Mouse (Mus musculus) lung, adult 18-20 months (tissue): ENCODE data around the gene Gjd3.
A peak's percentile ranks its signal among the peaks of the same experiment; 100 is the strongest.
"Not testable (repeated sequence)": the region's sequence is repeated elsewhere in the genome, so short reads cannot be mapped to it uniquely, and the experiment has no call there.

Experiments
- DNase-seq, 2 experiments: peaks; one replicate each; pipeline ENCODE4 v3.0.0; 2022; ENCODE audit warnings: mixed read lengths in 2 of 2

Gene Gjd3

GRCm38 (mm10) chr11:98982773-98983133 is at the start of gene Gjd3:
TSS of gene Gjd3 (minus strand) at chr11:98983016.
- DNase-seq = peak in 1 of 2 experiments; percentile 14

DNA sequence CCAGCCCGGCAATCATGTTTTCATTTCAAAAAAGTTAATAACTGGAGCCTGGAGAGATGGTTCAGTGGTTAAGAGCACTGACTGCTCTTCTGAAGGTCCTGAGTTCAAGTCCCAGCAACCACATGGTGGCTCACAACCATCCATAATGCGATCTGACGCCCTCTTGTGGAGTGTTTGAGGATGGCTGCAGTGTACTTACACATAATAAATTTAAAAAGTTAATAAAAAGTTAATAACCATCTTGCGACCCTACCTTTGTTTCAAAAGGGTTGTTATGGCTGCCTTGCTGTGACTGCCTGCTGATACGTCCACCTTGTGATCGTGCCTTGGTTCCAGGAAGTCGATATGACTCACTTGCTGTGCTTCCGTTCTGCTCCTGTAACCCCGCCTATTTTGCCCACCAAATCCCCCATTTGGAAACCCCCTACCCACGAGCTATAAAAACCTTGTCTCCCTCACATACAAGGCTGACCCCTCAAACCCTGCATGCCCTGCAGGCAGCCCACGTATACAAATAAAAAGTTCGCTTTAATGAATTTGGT is 44.2 kb upstream of the Gjd3 start:
- no peak for DNase-seq

DNA sequence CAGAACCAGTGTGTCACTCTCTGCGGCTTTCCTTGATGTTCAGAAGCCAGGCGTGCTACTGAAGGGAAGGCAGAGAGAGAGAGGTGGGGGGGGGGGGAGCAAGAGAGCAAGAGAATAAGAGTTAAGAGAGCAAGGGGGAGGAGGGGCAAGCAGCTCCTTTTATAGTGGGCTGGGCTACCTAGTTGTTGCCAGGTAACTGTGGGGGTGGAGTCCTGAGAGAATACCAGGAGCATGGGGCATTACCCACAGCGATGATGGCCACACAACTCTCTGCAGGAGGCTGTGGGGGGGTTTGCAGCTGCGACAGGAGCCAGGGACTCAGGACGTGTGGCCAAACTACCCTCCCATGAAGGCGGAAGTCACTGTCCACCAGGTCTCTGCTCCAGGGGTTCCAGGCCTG is 43.1 kb upstream of the Gjd3 start:
- no peak for DNase-seq

DNA sequence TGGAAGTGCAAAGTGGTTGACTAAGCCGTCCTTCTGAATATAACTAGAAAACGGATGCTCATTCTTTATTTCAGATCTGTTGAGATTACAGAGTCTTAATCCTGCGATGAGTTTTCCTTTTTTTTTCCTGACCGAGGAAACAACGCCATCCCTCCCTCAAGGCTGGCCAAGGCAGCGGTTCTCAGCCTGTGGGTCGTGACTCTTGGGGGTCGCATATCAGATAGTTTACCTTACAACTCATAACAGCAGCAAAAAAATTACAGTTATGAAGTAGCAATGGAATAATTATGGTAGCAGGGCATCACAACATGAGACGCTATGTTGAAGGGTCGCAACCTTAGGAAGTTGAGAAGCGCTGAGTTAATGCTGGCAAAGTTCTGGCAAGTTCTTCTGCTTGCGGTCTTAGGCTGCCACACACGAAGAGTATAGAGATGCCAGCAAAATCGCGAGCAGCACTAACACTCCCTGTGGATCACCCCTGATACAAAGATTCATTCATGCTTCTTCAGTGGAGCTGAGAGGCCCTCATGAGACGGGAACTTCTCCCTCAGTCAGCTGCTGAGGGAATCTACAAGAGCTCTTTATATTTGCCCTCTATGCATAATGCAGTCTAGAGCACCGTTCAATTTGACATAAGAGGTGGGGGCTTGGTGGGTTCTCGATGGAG is 41.8 kb upstream of the Gjd3 start:
- no peak for DNase-seq

DNA sequence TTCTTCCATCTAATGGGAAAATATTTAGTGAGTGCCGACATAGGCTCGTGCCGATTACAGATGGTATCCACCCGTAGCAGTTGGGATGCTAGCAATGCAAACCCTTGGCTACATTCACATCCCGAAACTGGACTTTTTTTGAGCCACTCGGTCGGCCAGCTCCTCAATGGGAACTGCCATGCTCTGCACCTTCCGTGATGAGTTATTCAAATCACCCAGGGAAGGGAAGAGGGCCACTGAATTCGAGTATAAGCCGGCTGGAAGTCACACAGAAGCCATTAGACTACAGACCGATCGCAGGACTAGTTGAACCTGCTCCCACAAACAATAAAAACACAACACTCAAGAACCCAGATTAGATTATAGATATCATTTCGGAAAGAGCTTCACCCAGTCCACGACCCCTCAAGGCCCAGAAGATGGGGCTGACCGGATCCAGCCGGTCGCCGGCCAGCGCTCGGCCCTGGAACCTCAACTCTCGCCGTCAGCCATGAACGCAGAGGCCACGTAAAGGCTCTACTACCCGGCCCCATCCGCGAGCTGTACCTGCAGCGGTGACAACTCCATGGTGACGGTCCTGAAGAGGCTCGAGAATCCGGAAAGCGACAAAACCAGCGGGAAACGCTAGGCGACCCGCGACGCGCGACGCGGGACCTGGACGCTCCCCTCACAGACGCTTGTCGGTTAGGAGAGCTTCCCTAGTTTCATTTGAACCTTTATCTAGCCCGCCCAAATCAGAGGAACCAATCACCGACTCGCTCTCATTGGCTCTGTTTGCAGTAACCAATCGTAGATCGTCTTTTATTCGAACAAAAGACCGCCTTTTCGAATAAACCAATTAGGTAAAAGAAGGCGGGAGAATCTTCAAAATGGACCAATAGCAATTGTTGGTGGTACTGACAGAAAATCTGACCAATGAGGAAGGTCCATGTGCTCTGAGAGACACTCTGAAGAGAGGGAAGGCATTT is 41.0 kb upstream of the Gjd3 start, which contains the start of gene Top2a:
Top2a (minus strand) TSS at position 690 of the 968 bp plus-strand sequence.
- peak; percentile 93 to 94 for DNase-seq

- DNase-seq = no peak
These were observed 40.3 kb upstream of the Gjd3 start for GRCm38 (mm10) chr11:99023094-99023493.

DNA sequence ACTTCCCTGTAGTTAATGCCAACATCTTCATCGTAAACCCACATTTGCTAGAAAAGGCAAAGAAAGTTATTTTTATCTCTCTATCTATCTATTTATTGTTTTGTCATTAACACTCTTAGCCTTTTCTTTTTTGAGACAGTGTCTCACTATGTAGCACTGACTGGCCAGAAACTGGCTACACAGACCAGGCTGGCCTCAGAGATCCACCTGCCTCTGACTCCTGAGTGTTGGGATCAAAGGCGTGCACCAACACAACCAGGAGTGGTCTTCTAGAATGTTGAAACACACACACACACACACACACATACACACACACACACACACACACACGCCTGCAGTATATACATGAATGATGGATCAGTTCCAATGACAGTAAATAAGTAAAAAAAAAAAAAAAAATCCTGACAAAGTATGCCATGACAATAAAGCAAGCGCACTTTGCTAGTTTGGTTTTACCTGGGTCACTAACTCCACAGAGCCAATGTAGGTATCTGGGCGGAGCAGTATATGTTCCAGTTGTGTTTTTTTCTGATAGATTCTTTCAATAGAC is 39.6 kb upstream of the Gjd3 start:
- DNase-seq = no peak

- DNase-seq = no peak
These were observed 37.0 kb upstream of the Gjd3 start for GRCm38 (mm10) chr11:99019844-99020243.

GRCm38 (mm10) chr11:99013856-99014255 is 31.0 kb upstream of the Gjd3 start:
- no peak for DNase-seq

GRCm38 (mm10) chr11:99010706-99011105 is 27.9 kb upstream of the Gjd3 start:
- DNase-seq = no peak

- no peak for DNase-seq
These were observed 27.3 kb upstream of the Gjd3 start for GRCm38 (mm10) chr11:99010124-99010523.

DNA sequence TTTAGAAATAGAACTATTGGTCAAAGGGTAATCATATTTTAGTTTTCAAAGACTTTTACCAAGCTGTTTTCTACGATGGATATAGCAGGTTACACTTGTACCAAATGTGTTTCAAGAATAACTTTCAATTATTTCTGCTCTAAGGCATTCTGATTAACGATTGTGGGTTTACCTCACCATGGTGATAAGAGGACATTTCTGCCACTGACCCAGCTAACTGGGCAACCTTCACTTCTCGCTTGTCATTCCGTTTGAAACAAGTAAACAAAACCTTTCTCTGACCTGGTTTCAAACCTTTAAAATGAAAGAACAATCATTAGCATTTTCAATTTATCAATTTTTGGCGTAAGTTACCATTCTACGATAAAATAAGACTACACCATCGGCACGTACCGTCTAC is 24.0 kb upstream of the Gjd3 start:
- DNase-seq = no peak

- DNase-seq = no peak
These were observed 16.4 kb upstream of the Gjd3 start for GRCm38 (mm10) chr11:98999243-98999642.

- no peak for DNase-seq
These were observed 16.0 kb upstream of the Gjd3 start for GRCm38 (mm10) chr11:98998776-98999175.

DNA sequence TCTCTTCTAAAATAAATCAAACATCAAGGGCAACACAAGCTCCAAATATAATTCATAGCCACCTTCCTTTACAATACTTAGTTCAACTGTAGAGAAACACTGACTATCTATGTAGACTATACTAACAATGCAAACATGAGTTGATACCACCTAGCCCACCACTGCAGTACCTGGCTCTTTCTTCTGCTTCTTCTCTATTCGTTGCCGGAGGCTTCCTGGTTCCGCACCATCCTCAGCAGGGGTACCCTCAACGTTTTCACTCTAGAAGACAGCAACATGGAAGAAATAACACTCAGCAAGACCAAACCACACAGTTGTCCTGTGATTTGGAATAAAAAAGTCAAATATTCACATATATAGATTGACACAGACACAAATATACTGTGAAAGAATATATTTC is 14.8 kb upstream of the Gjd3 start:
- no peak for DNase-seq

DNA sequence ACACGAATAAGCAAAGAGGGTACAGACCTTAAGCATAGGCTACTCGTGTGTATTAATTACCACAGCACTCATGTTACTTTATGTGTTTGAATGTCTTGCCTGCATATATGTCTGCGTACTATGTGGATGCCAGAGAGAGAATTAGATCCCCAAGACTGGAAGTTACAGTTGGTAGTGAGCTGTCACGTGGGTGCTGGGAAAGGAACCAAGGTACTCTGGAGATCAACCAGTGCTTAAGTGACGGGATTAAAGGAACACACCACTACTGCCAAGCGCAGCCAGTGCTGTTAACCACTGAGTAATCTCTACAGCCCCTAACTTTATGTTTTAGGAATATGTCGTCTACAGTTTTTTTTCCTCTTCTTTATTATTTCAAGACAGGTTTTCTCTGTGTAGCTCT is 13.2 kb upstream of the Gjd3 start:
- no peak for DNase-seq

DNA sequence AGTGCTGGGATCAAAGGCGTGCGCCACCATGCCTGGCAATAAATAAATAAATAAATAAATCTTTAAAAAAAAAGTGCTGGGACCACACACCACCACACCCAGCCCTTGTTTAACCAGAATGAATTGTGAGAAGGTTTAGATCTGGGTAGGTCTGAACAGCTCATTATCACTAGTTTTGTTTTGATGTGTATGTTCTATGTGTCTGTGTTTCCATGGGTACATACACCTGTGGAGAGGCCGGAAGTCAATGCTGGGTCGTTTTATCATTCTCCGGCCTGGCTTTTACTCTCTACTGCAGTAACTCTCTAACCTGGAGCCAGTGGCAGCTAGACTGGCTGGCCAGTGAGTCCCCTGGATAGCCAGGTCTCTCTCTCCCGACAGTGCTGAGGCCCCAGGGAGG is 8.1 kb upstream of the Gjd3 start:
- no peak for DNase-seq

DNA sequence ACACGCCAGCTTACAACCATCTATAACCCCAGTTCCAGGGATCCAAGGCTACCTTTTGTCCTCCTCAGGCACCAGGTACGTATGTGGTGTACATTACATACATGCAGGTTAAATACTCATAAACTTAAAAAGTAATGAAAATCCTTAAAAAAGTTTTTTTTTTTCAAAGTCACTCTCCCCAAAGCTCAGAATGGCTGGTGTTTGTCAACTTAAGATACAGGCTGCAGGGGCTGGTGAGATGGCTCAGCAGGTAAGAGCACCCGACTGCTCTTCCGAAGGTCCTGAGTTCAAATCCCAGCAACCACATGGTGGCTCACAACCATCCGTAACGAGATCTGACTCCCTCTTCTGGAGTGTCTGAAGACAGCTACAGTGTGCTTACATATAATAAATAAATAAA is 5.4 kb upstream of the Gjd3 start:
- DNase-seq = not testable (repeated sequence)

DNA sequence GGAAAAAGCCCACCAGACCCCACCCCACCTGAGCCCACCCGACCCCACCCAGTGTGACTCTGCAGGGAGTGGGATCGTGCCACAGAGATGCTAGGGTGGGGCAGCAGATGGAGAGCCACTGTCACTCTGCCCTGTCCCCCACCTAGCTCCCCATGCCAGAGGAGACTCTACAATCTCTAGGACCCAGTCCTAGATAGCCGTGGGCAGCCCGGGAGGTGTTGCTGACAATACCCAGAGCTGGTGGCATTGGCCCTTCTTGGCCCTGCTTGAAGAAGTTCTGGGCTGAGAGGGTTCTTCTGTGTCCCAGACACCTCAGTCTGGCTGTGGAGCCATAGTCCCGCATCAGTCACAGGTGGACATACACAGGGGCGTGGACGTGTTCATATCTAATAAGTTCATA is 2.7 kb upstream of the Gjd3 start:
- DNase-seq = no peak

GRCm38 (mm10) chr11:98983551-98983950 is 735 bp upstream of the Gjd3 start:
- DNase-seq = no peak

DNA sequence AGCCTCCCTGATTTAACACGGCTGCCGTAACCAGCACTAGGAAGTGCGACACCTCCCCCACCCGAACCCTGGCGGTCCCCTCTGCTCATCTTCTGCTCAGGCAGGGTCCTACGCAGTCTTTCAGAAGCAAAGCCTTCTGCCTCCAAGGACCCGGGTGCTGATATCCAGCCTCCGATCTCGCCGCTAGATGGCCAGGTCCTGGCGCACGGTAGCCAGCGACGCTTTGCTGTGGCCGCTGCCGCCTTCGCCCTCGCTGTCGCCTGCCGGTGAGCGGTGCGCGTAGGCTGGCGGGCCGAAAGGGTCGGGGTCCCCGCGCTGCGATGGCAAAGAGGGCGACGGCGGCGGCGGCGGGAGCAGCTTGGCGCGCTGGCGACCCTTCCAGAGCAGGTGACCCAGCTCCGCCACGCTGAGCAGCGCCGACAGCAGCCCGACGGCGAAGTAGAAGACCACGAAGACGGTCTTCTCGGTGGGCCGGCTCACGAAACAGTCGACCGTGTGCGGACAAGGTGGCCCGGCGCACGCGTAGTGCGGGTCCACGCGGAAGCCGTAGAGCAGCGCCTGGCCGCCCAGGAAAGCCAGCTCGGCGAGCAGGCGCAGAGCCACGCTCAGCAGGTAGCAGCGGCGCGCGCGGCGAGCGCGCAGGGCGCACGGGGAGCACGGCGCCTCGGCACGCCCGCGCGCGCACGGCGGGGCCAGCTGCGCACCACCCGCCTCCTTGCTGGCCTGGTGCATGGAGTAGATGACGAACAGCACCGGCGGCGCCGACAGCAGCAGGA is 631 bp downstream of the Gjd3 start:
- DNase-seq = peak in 1 of 2 experiments; percentile 39

GRCm38 (mm10) chr11:98981289-98981996 is 1.4 kb downstream of the Gjd3 start:
- no peak for DNase-seq
